Mouse (Mus musculus) lung, postnatal 10 days (tissue): ENCODE measurements around the gene Gm20458.

Source experiments
- DNase-seq: peaks from one replicate; pipeline ENCODE4 v3.0.0; 2021

The Gm20458 gene

DNA sequence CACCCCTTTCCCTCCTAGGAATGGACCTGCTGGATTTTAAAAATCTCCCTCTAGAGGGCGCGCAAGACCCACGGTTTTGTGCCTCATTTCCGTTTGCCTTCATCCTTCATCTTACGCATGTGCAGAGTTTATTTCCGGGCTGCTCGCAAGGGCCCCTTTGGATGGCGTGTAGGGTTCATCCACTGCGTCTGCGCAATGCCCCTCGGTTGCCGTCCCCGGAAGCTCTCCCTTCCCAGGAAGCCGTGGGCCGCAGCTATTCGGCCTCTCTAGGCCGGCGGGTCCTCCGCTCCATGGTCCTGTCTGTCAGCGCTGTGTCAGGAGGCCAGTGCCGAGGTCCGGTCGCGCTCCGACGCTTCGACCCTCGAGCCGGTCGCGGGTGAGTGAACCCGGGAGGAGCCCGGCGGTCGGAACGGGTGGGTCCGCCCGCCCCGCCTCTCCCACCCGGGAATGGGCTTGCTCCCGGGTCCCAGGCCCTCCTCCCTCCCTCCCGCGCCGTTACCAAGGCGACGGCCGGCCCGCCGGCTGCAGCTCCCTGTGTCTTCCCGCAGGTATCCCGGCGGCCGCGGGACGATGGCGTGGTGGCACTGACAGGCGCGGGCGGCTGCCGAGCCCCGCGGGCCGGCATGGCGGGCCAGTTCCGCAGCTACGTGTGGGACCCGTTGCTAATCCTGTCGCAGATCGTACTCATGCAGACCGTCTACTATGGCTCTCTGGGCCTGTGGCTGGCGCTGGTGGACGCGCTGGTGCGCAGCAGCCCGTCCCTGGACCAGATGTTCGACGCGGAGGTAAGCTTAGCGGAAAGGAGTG is at the start of gene Gm20458:
Gene Gm20458 (plus strand): TSS at position 223 of the 807 bp plus-strand sequence.
- DNase-seq: peak; percentile 98

- DNase-seq: no peak
Measured at GRCm38 (mm10) chr2:164414167-164414566, 46.6 kb upstream of the Gm20458 start.

- no peak for DNase-seq
Measured at GRCm38 (mm10) chr2:164414581-164414980, 46.2 kb upstream of the Gm20458 start.

DNA sequence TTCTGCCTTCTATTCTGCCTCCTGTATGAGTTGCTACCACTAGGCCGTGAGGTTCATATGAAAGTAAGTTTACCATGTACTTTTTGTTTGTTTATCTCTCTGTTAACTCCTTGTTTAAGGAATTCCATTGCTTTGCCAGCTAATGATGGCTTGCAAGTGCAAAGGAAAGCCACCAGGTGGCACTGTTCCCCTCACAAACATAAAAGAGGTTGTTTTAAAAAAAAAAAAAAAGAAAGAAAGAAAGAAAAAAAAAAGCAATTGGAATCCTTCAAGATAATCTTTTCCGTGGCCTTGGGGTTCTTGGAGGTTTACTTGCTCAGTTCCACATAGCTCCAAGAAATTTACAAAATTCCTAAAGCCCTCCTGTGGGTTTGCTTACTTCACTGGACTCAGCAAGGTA is 43.6 kb upstream of the Gm20458 start:
- DNase-seq: peak; percentile 62

- DNase-seq: no peak
Measured at GRCm38 (mm10) chr2:164418308-164418875, 42.4 kb upstream of the Gm20458 start.

- DNase-seq: no peak
Measured at GRCm38 (mm10) chr2:164419489-164419888, 41.3 kb upstream of the Gm20458 start.

- no peak for DNase-seq
Measured at GRCm38 (mm10) chr2:164421306-164421705, 39.5 kb upstream of the Gm20458 start.

DNA sequence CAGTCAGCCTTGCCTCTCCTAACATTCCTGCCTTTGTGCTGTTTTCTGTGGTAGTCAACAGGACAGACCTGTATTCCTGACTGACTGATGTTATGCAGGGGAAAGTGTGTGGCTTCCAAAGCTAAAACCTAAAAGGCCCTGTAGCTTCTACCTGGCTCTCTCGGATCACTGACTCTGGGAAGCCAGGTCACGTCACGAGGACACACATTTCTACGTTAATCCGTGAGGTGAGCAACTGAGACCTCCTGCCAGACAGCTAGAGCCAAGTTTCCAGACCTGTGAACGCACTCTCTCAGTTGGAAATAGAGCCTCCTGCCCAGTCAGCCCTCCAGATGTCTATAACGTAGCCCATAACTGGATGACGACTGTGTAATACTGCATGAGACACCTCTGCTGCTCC is 38.8 kb upstream of the Gm20458 start:
- DNase-seq: no peak

- DNase-seq: no peak
Measured at GRCm38 (mm10) chr2:164422675-164423393, 37.9 kb upstream of the Gm20458 start.

GRCm38 (mm10) chr2:164423464-164423863 is 37.3 kb upstream of the Gm20458 start:
- DNase-seq: no peak

DNA sequence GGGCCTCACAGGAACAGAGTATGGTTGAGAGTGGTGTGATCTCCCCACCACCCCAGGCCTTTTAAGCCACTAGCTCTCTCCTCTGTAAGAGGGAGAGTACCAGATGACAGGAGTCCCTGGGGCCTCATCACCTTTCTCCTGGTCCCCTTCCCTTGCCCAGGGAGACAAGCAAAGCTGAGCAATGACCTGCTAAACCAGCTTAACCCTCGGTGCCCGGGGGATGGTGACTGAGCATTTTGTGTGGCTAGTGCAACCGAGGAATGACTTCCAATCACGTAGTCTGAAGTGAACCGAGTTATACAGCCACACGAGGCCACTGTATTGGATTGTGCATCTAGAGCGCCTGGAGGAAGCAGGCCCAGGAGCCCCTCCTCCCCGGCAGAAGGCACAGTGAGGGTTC is 36.4 kb upstream of the Gm20458 start:
- DNase-seq: no peak

GRCm38 (mm10) chr2:164425401-164425800 is 35.4 kb upstream of the Gm20458 start:
- no peak for DNase-seq

DNA sequence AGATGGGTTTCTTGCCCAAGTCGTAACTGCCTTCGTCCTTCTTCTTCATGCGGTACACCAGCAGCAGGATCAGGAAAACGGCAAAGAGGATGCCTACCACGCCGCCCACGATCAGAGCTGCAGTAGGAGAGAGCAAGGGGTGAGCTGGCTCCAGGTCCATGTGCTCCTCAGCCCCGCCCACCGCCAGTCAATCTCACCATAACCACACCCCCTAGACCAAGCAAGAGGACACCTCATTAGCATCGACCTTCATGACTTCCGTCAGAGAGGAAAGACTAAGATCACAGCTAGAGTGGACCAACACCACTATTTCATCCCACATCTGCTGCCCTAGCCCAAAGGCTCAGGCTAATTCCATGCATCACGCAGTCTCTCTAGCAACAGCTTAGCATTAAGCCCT is 34.6 kb upstream of the Gm20458 start:
- DNase-seq: no peak

- no peak for DNase-seq
Measured at GRCm38 (mm10) chr2:164426952-164427351, 33.8 kb upstream of the Gm20458 start.

- no peak for DNase-seq
Measured at GRCm38 (mm10) chr2:164428451-164428850, 32.3 kb upstream of the Gm20458 start.

GRCm38 (mm10) chr2:164429881-164430615 is 30.7 kb upstream of the Gm20458 start:
- DNase-seq: no peak

GRCm38 (mm10) chr2:164430697-164431096 is 30.1 kb upstream of the Gm20458 start:
- peak; percentile 63 for DNase-seq

GRCm38 (mm10) chr2:164431676-164432465 is 28.9 kb upstream of the Gm20458 start:
- DNase-seq: peak; percentile 68

DNA sequence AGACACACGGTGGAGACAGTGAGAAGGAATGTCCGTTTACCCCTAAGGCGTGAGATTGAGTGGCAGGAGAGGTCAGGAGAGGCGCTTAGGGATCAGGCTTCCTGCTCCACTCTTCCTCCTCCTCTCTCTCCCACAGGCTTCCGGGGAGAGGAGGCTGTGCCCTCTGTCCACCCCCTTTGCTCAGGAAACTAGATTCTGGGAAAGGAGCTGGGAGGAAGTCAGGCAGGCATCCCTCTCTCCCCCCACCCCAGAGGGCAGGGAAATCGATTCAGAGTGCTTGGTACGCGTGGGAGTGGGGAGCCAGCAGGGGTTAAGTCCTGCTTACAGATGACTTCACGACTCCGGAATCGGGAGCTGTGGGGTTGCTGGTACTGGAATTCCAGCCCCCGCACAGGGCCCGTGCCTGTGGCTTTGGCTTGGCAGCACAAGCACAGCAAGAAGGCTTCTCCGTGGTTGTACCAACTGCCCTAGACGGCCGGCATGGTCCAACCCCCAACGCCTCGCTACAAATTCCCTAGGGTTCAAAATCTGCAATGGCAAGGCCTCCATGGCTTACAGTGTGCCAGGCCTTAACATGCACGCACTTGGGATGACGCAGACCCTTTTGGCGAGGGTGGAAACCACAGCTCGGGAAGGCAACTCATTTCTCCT is 28.1 kb upstream of the Gm20458 start:
- DNase-seq: peak; percentile 67

- DNase-seq: no peak
Measured at GRCm38 (mm10) chr2:164433278-164433895, 27.4 kb upstream of the Gm20458 start.

DNA sequence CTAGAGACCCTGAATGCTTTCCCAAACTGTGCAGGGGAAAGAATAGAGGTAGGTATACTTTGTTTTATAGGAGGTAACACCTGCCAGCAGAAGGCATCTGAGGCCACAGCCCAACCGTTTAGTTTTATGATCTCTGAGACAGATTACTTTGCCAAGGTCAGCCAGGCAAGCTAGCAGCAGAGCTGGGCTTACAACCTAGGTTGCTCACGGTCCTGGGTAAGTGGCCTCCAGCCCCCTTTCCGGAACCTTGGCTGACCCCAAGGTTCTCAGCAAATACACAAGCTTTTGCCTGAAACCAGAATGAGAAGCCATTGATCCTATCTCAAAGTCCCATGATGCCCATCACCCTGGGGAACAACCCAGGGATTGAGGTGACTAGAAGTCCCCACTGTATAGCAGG is 26.1 kb upstream of the Gm20458 start:
- DNase-seq: no peak
